Mouse (Mus musculus) liver, embryonic 16.5 days (tissue): ENCODE data around the gene Vcpkmt. TPM values are rescaled to one million over a fixed set of nuclear protein-coding genes. Genes with fewer than 3 reads are reported as not detected.

Experiments used
- ATAC-seq: fragments of 200-750 bp; cut with Nextera tagmentation; 2 replicates; pipeline ENCODE4 v1.8.0; 2017; ENCODE audit warnings: low read depth, mild to moderate bottlenecking, moderate number of reproducible peaks, moderate library complexity
- H3K27ac ChIP-seq: fragments of 300-500 bp; sonication (generic); 2 replicates; pipeline ENCODE4 v1.5.1; 2014; ENCODE audit warnings: mild to moderate bottlenecking, low read length
- H3K27me3 ChIP-seq: fragments of 300-500 bp; sonication (generic); 2 replicates; pipeline ENCODE4 v1.6.1; 2014; ENCODE audit warnings: low read depth, low read length, mixed read lengths; ENCODE audit not compliant: control insufficient read depth, insufficient read depth
- H3K36me3 ChIP-seq: fragments of 300-500 bp; sonication (generic); 2 replicates; pipeline ENCODE4 v1.6.1; 2014; ENCODE audit warnings: mild to moderate bottlenecking; ENCODE audit not compliant: control insufficient read depth, insufficient read depth
- H3K4me1 ChIP-seq: fragments of 300-500 bp; sonication (generic); 2 replicates; pipeline ENCODE4 v1.6.1; 2014; ENCODE audit warnings: low read depth, low read length, mixed read lengths; ENCODE audit not compliant: control insufficient read depth
- H3K4me2 ChIP-seq: fragments of 300-500 bp; sonication (generic); 2 replicates; pipeline ENCODE4 v1.6.1; 2014; ENCODE audit warnings: low read depth, low read length, mixed read lengths
- H3K4me3 ChIP-seq: fragments of 300-500 bp; sonication (generic); 2 replicates; pipeline ENCODE4 v1.5.1; 2014; ENCODE audit warnings: low read depth, mild to moderate bottlenecking, low read length
- H3K9ac ChIP-seq: fragments of 300-500 bp; sonication (generic); 2 replicates; pipeline ENCODE4 v1.6.1; 2014; ENCODE audit warnings: low read depth, low read length
- H3K9me3 ChIP-seq: fragments of 300-500 bp; sonication (generic); replicated peaks from 2 replicates; pipeline ENCODE4 v1.6.1; 2016; ENCODE audit warnings: low read length; ENCODE audit not compliant: control insufficient read depth
- WGBS: fragments of 180-500 bp; shearing (Covaris S2); extraction: QIAGEN DNeasy Blood & Tissue Kit; methylation state at CpG from one replicate; pipeline ENCODE4 v1.1.7; 2014; ENCODE audit not compliant: insufficient replicate concordance; 5-methylcytosine and 5-hydroxymethylcytosine counted together
- polyA plus RNA-seq: library from polyadenylated mRNA; unstranded; fragments of >200 nt; fragmentation: Nextera tagmentation; extraction: Ambion mirVana; gene quantifications from 2 replicates; pipeline ENCODE4 v1.2.1, GENCODE M21; 2015

Vcpkmt gene
- polyA plus RNA-seq, 1 experiment from 2014 or later, result 9.1 TPM

DNA sequence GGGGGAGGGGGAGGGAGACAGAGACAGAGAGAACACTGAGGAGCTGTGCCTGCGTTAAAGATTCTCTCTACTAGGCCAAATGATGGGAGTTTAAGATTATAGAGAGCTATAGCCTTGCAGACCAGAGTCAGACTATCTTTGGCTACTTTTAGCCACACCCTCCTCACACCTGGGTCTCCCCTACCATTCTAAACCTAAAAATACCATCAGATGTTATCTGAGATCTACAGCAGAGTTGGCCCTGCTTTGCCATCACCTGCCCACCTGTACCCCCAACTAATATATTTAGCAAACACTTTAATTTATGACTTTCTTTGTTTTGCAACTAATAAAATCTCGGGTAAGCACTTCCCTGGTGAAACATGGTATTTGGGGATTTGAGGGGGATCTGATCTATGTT, 38.3 kb downstream of the Vcpkmt start:
- H3K9me3 ChIP-seq, result no peaks in the 10 kb centered on the region
- H3K27ac ChIP-seq, result no peak overlapping the region
- no peaks in the 10 kb centered on the region for H3K36me3 ChIP-seq
- H3K4me1 ChIP-seq, result peaks cover 8% of the 10 kb centered on the region
- no peak overlapping the region for H3K4me3 ChIP-seq
- no peak overlapping the region for H3K4me2 ChIP-seq
- H3K9ac ChIP-seq, result no peak overlapping the region
- ATAC-seq, result no peak
- H3K27me3 ChIP-seq, result no peaks in the 10 kb centered on the region
- 31% methylated on average over 2 of the region's 2 CpGs for WGBS

DNA sequence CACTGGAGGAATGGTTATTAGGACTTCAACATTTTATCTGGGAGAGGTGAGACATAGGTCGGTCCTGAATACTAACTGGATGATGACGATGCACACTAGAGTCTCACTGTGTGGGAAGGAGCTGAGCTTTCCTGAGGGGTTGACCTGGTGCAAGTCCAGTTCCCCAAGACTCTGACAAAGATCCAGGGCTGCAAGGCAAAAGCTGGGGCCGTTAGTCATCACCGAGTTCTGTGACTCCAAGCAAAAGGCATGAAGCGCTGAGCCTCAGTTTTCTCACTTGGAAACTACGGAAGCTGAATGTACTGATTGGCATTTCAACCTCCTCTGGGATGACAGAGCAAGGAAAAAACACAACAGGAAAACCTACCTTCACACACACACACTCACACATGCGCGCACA, 40.5 kb downstream of the Vcpkmt start:
- H3K27ac ChIP-seq, result no peak overlapping the region
- no peaks in the 10 kb centered on the region for H3K27me3 ChIP-seq
- no peak overlapping the region for H3K4me2 ChIP-seq
- WGBS, result 83% methylated on average over 8 of the region's 8 CpGs
- H3K36me3 ChIP-seq, result no peaks in the 10 kb centered on the region
- H3K4me3 ChIP-seq, result no peak overlapping the region
- peaks cover 19% of the 10 kb centered on the region for H3K4me1 ChIP-seq
- ATAC-seq, result no peak
- H3K9ac ChIP-seq, result no peak overlapping the region
- no peaks in the 10 kb centered on the region for H3K9me3 ChIP-seq

GRCm38 (mm10) chr12:69541663-69542062, 41.2 kb downstream of the Vcpkmt start:
- peaks cover 24% of the 10 kb centered on the region for H3K4me1 ChIP-seq
- H3K9ac ChIP-seq, result 0 out of 2 replicates have a peak overlapping the region, but pooled peaks have one; percentile 18
- ATAC-seq, result no peak
- no peak overlapping the region for H3K27ac ChIP-seq
- peak overlapping the region; percentile 41 for H3K4me2 ChIP-seq
- H3K27me3 ChIP-seq, result no peaks in the 10 kb centered on the region
- no peaks in the 10 kb centered on the region for H3K36me3 ChIP-seq
- H3K4me3 ChIP-seq, result peak overlapping the region; percentile 16; the same call in 1 of the 2 replicates
- H3K9me3 ChIP-seq, result no peaks in the 10 kb centered on the region
- 11% methylated on average over 8 of the region's 8 CpGs for WGBS

- Histone ChIP-seq H3K36me3 (no peaks in the 10 kb centered on the region), H3K4me2 (no peak overlapping the region), H3K4me3 (no peak overlapping the region), H3K27me3 (no peaks in the 10 kb centered on the region), H3K9me3 (no peaks in the 10 kb centered on the region), H3K27ac (no peak overlapping the region), H3K4me1 (peaks cover 24% of the 10 kb centered on the region), H3K9ac (no peak overlapping the region)
- WGBS, result 38% methylated on average over 7 of the region's 7 CpGs
- no peak for ATAC-seq
Measured at GRCm38 (mm10) chr12:69539353-69539752, 43.5 kb downstream of the Vcpkmt start.

DNA sequence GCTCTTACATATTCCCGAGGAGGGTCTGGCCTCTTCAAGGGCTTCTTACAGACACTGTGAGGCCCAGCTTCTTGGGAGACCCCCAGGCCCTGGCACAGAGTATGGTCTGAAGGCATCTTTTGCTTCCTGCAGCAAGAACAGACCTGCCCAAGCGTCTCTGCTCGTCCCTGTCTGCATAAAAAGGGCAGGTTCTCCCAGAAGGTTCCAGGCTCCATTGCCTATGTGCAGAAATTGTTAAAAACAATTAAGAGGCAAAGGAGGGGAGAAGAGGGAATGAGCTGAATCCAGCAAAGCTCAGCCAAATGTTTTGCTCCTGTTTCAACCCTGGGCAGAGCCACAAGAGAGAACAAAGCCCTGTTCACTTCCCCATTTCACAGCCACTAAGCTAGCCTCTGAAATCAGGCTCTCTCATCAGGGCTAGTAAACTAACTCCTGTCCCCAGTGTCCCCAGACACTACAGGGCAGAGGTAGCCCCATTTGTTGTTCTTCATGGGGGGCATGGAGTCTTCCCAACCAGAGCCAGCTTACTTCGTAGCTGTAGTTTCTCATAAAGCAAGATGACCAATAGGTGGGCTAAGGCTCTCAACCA, 44.4 kb downstream of the Vcpkmt start:
- peaks cover 24% of the 10 kb centered on the region for H3K4me1 ChIP-seq
- peak overlapping the region; percentile 38 for H3K9ac ChIP-seq
- H3K9me3 ChIP-seq, result no peaks in the 10 kb centered on the region
- H3K4me2 ChIP-seq, result peak overlapping the region; percentile 54
- peak overlapping the region; percentile 13; the same call in 1 of the 2 replicates for H3K4me3 ChIP-seq
- H3K27ac ChIP-seq, result peak overlapping the region; percentile 84
- no peak for ATAC-seq
- no peaks in the 10 kb centered on the region for H3K27me3 ChIP-seq
- no peaks in the 10 kb centered on the region for H3K36me3 ChIP-seq
- WGBS, result 21% methylated on average over 4 of the region's 4 CpGs

DNA sequence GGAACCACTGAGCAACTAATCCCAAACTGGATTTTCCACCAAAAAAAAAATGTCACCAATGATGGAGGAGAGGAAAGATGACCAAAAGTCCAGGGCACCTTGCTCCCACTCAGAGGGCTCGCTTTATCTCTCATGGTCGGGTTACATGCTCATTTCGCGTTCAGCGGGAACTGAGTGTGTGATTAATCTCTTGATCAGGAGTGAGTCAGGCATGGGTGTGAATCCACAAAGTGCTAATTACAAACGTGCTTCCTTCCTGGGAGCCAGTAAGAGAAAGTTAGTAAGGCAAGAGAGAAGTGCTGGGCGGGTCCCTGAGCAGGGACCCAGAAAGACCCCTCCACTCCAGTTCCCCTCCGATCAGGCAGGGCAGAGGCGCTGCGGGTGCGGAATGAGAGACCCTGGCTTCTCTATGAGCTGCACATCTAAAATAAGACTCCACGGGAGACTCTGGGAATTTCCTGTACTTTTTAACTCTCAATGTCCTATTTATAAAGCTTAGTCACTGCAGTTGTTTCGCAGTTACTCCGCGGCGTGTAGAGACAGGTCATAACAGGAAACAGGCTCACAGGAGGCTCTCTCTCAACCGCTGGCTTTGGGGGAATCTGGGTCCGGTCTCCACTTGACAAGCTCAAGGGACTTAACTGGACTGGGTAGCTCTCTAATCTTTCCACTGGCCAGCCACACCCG, 45.0 kb downstream of the Vcpkmt start:
- Histone ChIP-seq H3K4me1 (peaks cover 24% of the 10 kb centered on the region), H3K9ac (peak overlapping the region; percentile 38), H3K27ac (peak overlapping the region; percentile 84), H3K4me3 (peak overlapping the region; percentile 13), H3K27me3 (no peaks in the 10 kb centered on the region), H3K4me2 (peak overlapping the region; percentile 54), H3K9me3 (no peaks in the 10 kb centered on the region), H3K36me3 (no peaks in the 10 kb centered on the region)
- 2% methylated on average over 19 of the region's 19 CpGs for WGBS
- peak; percentile 42 for ATAC-seq

- peak; percentile 68 for ATAC-seq
- Histone ChIP-seq H3K27me3 (no peaks in the 10 kb centered on the region), H3K4me2 (peak overlapping the region; percentile 54), H3K27ac (peak overlapping the region; percentile 84), H3K4me1 (peaks cover 24% of the 10 kb centered on the region), H3K36me3 (no peaks in the 10 kb centered on the region), H3K9me3 (no peaks in the 10 kb centered on the region), H3K9ac (peak overlapping the region; percentile 38; the same call in 1 of the 2 replicates), H3K4me3 (peak overlapping the region; percentile 13)
- WGBS, result 13% methylated on average over 10 of the region's 10 CpGs
Measured at GRCm38 (mm10) chr12:69537243-69537674, 45.6 kb downstream of the Vcpkmt start.

DNA sequence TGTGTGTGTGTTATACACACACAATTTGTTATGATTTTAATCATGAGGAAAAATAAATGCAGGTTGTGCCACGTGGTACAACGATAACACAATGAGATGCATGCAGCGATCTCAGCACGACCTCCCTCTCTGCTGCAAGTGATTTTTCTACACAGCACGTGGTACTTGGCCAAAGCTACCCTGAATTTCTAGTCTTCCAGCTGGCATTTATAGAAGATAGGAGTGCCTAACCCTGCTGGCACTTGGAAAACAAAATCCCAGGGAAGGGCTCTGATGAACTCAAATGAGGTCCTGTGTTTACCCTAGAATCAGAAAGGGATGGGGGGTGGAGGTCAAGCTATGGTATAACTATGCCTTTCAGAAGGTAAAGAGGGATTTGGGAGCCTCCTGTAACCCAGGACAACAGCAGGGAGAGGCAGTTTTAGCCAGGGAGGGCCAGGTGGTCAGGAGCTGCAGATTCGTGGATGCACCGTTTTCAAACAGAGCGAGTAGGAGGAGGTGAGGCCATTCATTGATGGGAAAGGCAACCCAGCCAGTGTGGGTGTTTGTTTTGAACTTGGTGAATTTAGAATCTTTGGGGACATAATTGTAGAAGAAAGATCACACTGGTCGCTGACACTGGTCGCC, 46.1 kb downstream of the Vcpkmt start:
- Histone ChIP-seq H3K4me1 (peaks cover 19% of the 10 kb centered on the region), H3K27ac (peak overlapping the region; percentile 84), H3K36me3 (no peaks in the 10 kb centered on the region), H3K9ac (no peak overlapping the region), H3K4me2 (peak overlapping the region; percentile 54), H3K27me3 (no peaks in the 10 kb centered on the region), H3K9me3 (no peaks in the 10 kb centered on the region), H3K4me3 (no peak overlapping the region)
- WGBS, result 58% methylated on average over 10 of the region's 10 CpGs
- no peak for ATAC-seq

DNA sequence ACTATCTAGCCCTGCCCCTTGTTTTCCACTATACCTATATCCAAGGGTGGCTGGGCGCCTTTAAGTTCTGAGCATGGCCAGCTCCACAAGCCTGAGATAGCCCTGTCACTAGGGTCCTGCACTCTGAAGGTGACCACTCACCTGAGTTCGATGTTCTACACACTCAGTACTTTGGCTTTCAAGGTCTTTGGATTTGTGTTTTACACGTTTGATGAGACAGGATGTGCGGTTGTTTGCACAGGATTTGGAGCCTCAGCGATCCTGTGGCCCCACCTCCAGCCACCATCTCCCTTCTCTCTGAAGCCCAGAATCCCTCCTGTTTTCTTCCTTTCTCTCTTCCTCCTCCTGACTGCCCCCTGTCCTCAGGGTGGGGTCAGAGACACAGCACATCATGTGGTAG, 49.6 kb downstream of the Vcpkmt start:
- no peaks in the 10 kb centered on the region for H3K36me3 ChIP-seq
- no peak overlapping the region for H3K4me3 ChIP-seq
- no peaks in the 10 kb centered on the region for H3K9me3 ChIP-seq
- H3K27me3 ChIP-seq, result no peaks in the 10 kb centered on the region
- H3K4me1 ChIP-seq, result peaks cover 13% of the 10 kb centered on the region
- ATAC-seq, result no peak
- H3K27ac ChIP-seq, result no peak overlapping the region
- 59% methylated on average over 5 of the region's 5 CpGs for WGBS
- no peak overlapping the region for H3K9ac ChIP-seq
- H3K4me2 ChIP-seq, result no peak overlapping the region
